Mouse (Mus musculus) forebrain, postnatal 0 days (tissue): ENCODE measurements around the gene Scd4. TPM values are rescaled to one million over a fixed set of nuclear protein-coding genes. Genes with fewer than 3 reads are reported as not detected.

Experiments used
- ATAC-seq: fragments of 200-750 bp; cut with Nextera tagmentation; 2 replicates; pipeline ENCODE4 v1.8.0; 2017; ENCODE audit warnings: mild to moderate bottlenecking, moderate library complexity
- DNase-seq: peaks from one replicate; pipeline ENCODE4 v3.0.0-alpha.2; 2015
- H3K27ac ChIP-seq: fragments of 300-500 bp; sonication (generic); 2 replicates; pipeline ENCODE4 v1.5.1; 2014; ENCODE audit warnings: low read depth, mild to moderate bottlenecking, antibody characterized with exemption, low read length, moderate library complexity, mixed read lengths
- H3K27me3 ChIP-seq: fragments of 300-500 bp; sonication (generic); 2 replicates; pipeline ENCODE4 v1.6.1; 2014; ENCODE audit warnings: mild to moderate bottlenecking, low read length, mixed read lengths; ENCODE audit not compliant: insufficient read depth
- H3K36me3 ChIP-seq: fragments of 300-500 bp; sonication (generic); 2 replicates; pipeline ENCODE4 v1.6.1; 2014; ENCODE audit warnings: mild to moderate bottlenecking, moderate library complexity; ENCODE audit not compliant: insufficient read depth
- H3K4me1 ChIP-seq: fragments of 300-500 bp; sonication (generic); 2 replicates; pipeline ENCODE4 v1.6.1; 2014; ENCODE audit warnings: antibody characterized with exemption; ENCODE audit not compliant: insufficient read depth
- H3K4me2 ChIP-seq: fragments of 300-500 bp; sonication (generic); 2 replicates; pipeline ENCODE4 v1.6.1; 2014; ENCODE audit warnings: low read depth, mild to moderate bottlenecking, moderate library complexity
- H3K4me3 ChIP-seq: fragments of 300-500 bp; sonication (generic); 2 replicates; pipeline ENCODE4 v1.5.1; 2014; ENCODE audit warnings: low read depth, low read length, mixed read lengths
- H3K9ac ChIP-seq: fragments of 300-500 bp; sonication (generic); 2 replicates; pipeline ENCODE4 v1.6.1; 2014; ENCODE audit warnings: mild to moderate bottlenecking
- H3K9me3 ChIP-seq: fragments of 300-500 bp; sonication (generic); 2 replicates; pipeline ENCODE4 v1.6.1; 2016; ENCODE audit warnings: low read length
- CTCF ChIP-seq: sonication (generic); IDR thresholded peaks from 2 replicates; pipeline ENCODE4 v1.5.1; 2016; ENCODE audit warnings: antibody characterized with exemption, control low read depth, low read depth
- WGBS: fragments of 180-500 bp; shearing (Covaris S2); extraction: QIAGEN DNeasy Blood & Tissue Kit; methylation state at CpG from one replicate; pipeline ENCODE4 v1.1.7; 2014; 5-methylcytosine and 5-hydroxymethylcytosine counted together
- polyA plus RNA-seq: library from polyadenylated mRNA; unstranded; fragments of >200 nt; fragmentation: Nextera tagmentation; extraction: Ambion mirVana; gene quantifications from 2 replicates; pipeline ENCODE4 v1.2.1, GENCODE M21; 2015
- total RNA-seq: library from RNA; depleted of rRNA; stranded (reverse); fragments of >200 nt; gene quantifications from 2 replicates; pipeline ENCODE4 v1.2.3, GENCODE M21; 2014

Gene Scd4
- total and polyA plus RNA-seq, 2 experiments from 2014 or later: 0.25 to 0.43 TPM

DNA sequence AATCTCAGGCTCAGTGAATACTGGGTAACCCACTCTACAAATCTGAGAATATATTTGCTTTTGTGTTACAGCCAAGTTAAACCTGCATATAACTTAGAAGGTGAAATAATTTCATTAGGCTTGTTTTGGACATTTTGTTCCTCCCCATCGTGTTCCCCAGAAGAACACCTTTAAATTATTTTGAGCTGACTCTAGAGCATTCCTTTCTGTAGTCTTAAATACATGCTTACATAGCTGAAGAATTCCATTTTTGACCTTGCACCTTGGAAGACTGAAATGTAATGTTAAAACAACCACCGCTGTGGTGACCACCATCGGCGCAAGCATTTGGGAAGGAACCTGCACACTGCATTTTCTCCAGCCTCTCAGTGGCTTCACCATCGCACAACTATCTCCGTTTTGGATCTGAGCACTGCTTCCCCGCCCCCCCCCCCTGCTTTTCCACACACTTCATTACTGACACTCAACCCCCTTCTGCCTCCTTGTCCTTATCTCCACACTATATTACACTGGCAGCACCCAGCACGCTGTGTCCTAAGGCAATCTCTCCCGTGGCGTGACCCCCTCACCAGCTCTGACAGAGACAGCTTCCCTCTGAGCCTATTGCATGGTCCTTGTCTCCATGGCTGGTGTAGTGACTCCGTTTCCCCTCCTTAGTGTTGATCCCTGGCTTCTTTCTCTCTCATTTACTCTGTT is 45.3 kb upstream of the Scd4 start:
- H3K4me2 ChIP-seq: no peak overlapping the region
- 84% methylated on average over 11 of the region's 11 CpGs for WGBS
- ATAC-seq (no peak), DNase-seq (no peak)
- no peaks in the 10 kb centered on the region for H3K36me3 ChIP-seq
- no peak overlapping the region for H3K27ac ChIP-seq
- no peaks in the 10 kb centered on the region for H3K9me3 ChIP-seq
- peaks cover 20% of the 10 kb centered on the region for H3K4me1 ChIP-seq
- H3K4me3 ChIP-seq: no peak overlapping the region
- no peaks in the 10 kb centered on the region for H3K27me3 ChIP-seq
- TF ChIP-seq CTCF: no peak
- H3K9ac ChIP-seq: no peak overlapping the region

DNA sequence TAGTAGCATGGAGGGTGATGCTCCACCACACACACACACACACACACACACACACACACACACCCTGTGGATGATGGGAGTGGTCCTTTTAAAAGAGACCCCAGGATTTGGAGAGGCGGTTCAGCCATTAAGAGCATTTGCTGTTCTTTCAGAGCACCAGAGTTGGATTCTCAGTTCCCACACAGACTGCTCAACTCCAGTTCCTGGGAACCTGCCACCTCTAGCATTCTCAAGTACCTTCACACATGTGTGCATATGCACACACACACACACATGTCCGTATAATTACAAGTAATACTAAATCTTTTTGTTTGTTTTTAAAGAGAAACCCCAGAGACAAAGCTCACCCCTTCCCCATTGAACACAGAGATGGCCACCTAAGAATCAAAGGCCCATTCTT is 40.8 kb upstream of the Scd4 start:
- Histone ChIP-seq H3K4me3 (no peak overlapping the region), H3K4me2 (0 out of 2 replicates have a peak overlapping the region, but pooled peaks have one; percentile 98), H3K9ac (0 out of 2 replicates have a peak overlapping the region, but pooled peaks have one; percentile 98), H3K36me3 (0 out of 2 replicates have a peak, but pooled peaks cover 10% of the 10 kb centered on the region), H3K9me3 (no peaks in the 10 kb centered on the region), H3K27ac (peak overlapping the region; percentile 10; the same call in 1 of the 2 replicates), H3K27me3 (no peaks in the 10 kb centered on the region), H3K4me1 (peaks cover 13% of the 10 kb centered on the region)
- 64% methylated on average over 2 of the region's 2 CpGs for WGBS
- no peak for TF ChIP-seq CTCF
- no peak for ATAC-seq
- no peak for DNase-seq

DNA sequence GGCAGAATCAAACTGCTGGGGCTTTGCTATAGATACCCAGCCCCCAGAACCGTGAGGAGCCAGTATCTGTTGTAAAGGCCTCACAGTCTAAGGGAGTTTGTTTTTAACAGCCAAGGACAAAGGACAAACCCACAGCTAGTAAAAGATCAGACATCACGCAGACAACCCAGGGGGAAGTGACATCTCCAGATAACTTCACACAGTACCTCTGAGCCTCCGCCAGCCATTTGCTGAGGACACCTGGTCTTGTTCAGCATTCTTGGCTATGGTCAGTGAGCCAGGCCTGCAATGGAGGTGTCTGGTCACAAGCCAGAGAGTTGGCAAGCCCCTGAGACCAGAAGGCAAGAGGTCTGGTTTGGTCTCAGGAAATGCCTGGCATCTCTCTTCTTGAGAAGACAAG is 40.4 kb upstream of the Scd4 start:
- H3K4me1 ChIP-seq: peaks cover 15% of the 10 kb centered on the region
- WGBS: 43% methylated on average over 3 of the region's 3 CpGs
- 0 out of 2 replicates have a peak, but pooled peaks cover 11% of the 10 kb centered on the region for H3K36me3 ChIP-seq
- no peak for DNase-seq
- no peaks in the 10 kb centered on the region for H3K9me3 ChIP-seq
- no peaks in the 10 kb centered on the region for H3K27me3 ChIP-seq
- H3K27ac ChIP-seq: peak overlapping the region; percentile 98
- 0 out of 2 replicates have a peak overlapping the region, but pooled peaks have one; percentile 98 for H3K9ac ChIP-seq
- ATAC-seq: no peak
- no peak for TF ChIP-seq CTCF
- H3K4me2 ChIP-seq: peak overlapping the region; percentile 98
- peak overlapping the region; percentile 95; the same call in 1 of the 2 replicates for H3K4me3 ChIP-seq

DNA sequence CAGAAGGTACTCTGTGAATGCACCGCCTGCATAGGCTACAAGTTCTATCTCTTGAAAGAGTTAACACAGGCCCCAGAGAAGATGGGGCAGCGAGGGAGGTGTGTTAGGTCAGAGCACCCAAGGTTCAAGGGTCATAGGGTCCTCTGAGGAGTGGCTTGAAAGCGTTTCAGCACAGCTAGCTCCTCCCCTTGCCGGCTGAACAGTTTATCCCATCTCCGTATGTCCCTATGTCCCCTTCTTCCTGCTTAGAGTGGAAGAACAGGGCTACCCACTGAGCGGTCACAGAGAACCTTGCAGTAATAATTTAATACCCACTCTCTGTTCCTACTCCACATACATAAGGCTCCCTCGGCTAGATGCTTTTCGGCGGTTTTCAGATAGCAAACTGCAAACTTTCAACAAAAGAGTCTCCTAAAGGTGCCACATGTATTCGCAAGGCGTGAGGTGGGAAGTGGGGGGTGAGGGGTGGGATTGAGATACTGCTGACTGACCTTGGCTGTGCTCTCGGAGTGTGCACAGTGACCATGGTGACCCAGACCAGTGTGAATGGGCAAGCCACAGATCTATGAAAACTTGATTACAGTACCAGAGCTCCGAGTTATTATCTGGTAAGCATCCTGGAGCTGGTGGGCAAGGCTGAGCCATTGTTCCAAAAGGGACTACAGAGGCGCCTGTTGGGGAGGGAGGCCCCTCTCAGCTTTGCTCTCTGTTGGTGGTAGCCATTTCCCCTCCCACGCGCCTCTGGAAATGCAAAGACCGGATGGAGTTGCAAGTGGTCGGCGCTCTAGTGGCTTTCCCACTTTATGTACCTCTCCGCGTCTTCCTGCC is 39.7 kb upstream of the Scd4 start, which contains the start of gene Scd2:
TSS of gene Scd2 (plus strand) at position 734 of the 828 bp plus-strand sequence.
- peak within 1 kb of the TSS; percentile 95 for H3K4me3 ChIP-seq
- 0 out of 2 replicates have a peak, but pooled peaks cover 11% of the 10 kb centered on the region for H3K36me3 ChIP-seq
- H3K27ac ChIP-seq: peak within 1 kb of the TSS; percentile 98
- no peaks in the 10 kb centered on the region for H3K27me3 ChIP-seq
- peaks cover 21% of the 10 kb centered on the region for H3K4me1 ChIP-seq
- TF ChIP-seq CTCF: no peak
- no peaks in the 10 kb centered on the region for H3K9me3 ChIP-seq
- peak within 1 kb of the TSS; percentile 98 for H3K9ac ChIP-seq
- peak; percentile 65; the same call in 1 of the 2 replicates for ATAC-seq
- peak within 1 kb of the TSS; percentile 98 for H3K4me2 ChIP-seq
- no peak for DNase-seq
- 2% methylated on average over 21 of the region's 21 CpGs for WGBS

DNA sequence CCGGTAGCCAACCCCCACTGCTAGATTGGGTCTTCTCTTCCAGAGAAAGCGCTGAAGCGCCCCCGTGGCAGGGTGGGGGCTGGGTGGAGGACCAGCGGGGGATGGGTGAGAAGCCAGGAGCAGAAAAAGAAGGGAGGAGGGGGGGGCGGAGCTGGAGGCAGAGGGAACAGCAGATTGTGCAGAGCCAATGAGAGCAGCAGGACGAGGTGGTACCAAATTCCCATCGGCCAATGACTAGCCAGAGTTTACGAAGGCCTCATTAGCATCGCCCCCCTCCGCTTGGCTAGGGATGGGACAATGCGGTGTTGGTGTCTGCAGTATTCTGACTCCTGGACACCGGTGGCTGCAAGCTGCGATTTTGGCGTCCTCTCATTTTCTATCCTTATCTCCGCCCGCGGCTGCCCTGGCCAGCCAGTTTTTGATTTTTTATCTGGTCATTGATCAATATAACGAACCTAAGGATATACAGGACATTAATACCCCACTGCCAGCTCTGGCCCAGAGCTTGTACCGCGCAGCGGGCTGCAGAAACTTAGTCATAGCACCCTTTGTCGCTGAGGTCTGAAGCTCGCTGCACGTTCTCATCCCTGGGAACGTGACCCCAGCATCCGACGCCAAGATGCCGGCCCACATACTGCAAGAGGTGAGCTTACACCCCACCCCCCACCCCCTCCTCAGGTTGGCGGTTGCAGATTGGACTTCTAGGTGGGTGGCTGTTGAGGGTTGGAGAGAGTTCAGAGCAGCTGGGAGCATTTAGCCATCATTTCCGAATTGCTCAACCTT is 38.9 kb upstream of the Scd4 start:
- Histone ChIP-seq H3K27me3 (no peaks in the 10 kb centered on the region), H3K4me1 (peaks cover 27% of the 10 kb centered on the region), H3K27ac (peak overlapping the region; percentile 98), H3K4me2 (peak overlapping the region; percentile 98), H3K9ac (peak overlapping the region; percentile 98), H3K36me3 (peaks cover 19% of the 10 kb centered on the region; the same call in 1 of the 2 replicates), H3K9me3 (no peaks in the 10 kb centered on the region), H3K4me3 (peak overlapping the region; percentile 95)
- ATAC-seq: peak; percentile 97
- 2% methylated on average over 30 of the region's 31 CpGs for WGBS
- TF ChIP-seq CTCF: peak; percentile 34
- DNase-seq: peak; percentile 97

DNA sequence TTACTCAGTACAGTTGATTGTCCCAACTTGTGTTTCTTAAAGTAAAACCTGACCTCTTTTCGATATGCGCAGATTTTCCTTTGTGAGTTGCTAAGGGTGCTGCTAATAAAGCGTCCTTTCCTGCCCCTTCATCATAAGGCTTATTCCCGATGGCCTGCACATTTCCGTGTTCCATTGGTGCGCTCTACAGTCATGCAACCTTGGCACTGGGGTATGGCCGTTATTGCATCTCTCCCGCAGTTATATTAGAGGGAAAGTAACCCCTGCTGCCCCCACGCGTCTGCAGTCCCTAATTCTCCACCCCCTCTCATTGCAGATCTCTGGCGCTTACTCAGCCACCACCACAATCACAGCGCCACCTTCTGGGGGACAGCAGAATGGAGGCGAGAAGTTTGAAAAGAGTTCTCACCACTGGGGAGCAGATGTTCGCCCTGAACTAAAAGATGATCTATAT is 38.3 kb upstream of the Scd4 start:
- peaks cover 27% of the 10 kb centered on the region for H3K4me1 ChIP-seq
- WGBS: 0% methylated on average over 14 of the region's 14 CpGs
- DNase-seq (peak; percentile 92), ATAC-seq (peak; percentile 45)
- peaks cover 20% of the 10 kb centered on the region; the same call in 1 of the 2 replicates for H3K36me3 ChIP-seq
- peak overlapping the region; percentile 95 for H3K4me3 ChIP-seq
- H3K4me2 ChIP-seq: peak overlapping the region; percentile 98
- peak overlapping the region; percentile 98 for H3K27ac ChIP-seq
- no peaks in the 10 kb centered on the region for H3K27me3 ChIP-seq
- TF ChIP-seq CTCF: peak; percentile 97
- H3K9me3 ChIP-seq: no peaks in the 10 kb centered on the region
- H3K9ac ChIP-seq: peak overlapping the region; percentile 98
